Mouse (Mus musculus): ENCODE data around the gene E2f1.

The E2f1 gene

GRCm38 (mm10) chr2:154569836-154570286, at the start of gene E2f1:
E2f1 (minus strand) TSS chr2:154569892.
- DNase-seq (ENCODE audit: low spot score in 2 of 2) = peak; percentile 71 to 84

- DNase-seq (ENCODE audit: low spot score in 2 of 2) = no peak
Measured at GRCm38 (mm10) chr2:154617061-154617460, 47.4 kb upstream of the E2f1 start.

GRCm38 (mm10) chr2:154615674-154616073, 46.0 kb upstream of the E2f1 start:
- DNase-seq (ENCODE audit: low spot score in 2 of 2) = no peak

DNA sequence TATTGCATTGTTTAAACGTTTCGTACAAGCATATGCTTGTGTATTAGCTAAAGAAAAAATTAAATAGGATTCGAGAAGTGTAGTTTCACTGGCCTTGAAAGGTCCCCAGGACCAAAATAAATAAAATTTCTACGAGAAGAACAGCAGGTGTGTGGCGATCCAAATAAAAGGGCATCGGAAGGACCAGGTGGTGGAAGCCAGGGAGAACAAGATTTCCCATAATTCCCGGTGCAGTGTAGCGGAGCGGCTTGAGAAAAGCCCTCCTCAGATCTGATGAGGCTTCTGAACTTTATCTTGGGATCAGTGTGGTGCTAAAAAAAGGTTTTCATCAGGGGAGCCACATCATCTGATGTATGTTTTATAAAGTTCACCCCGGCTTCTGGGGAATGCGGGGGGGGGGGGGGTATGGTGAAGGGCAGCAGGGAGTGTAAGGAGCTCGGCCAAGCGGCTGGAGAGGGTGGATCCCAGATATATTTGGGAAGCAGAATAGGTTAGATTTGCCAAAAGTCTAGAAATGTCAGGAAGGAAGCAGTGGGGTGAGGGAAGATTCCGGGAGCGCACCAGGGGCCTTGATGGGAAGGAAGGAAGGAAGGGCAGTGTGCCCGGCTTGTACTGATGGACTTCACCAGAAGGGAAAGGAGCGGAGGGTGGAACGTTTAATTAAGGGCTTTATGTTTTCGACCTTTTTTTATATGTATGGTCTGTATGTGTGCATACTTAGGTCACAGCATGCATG, 45.3 kb upstream of the E2f1 start:
- DNase-seq (ENCODE audit: low spot score in 2 of 2) = no peak

- peak; percentile 82 for DNase-seq (ENCODE audit: low spot score in 2 of 2)
Measured at GRCm38 (mm10) chr2:154613118-154614115, 43.7 kb upstream of the E2f1 start, which contains the start of the genes Zfp341 and 4930519P11Rik. Zfp341 (plus strand) TSS chr2:154613297. 4930519P11Rik (minus strand) TSS chr2:154613437.

- DNase-seq (ENCODE audit: low spot score in 2 of 2) = no peak
Measured at GRCm38 (mm10) chr2:154609050-154609767, 39.5 kb upstream of the E2f1 start.

DNA sequence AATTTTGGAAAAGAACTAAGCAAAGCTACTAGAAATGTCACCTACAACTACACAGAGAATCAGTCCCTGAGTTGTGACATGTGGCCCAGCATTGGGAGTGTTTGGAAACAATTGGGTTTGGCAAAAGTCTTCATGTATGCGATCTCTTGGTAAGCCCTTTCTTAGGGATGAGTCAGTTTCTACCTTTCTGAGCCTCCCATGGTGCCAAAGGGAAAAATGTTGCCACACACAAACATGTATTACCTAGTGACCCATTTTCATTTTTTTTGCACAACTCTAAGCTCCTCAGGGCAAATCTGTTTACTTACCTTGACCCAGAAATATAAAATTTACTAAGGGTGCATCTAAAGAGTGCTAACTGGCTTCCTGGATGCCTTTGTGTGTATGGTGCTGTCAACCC, 37.3 kb upstream of the E2f1 start:
- DNase-seq (ENCODE audit: low spot score in 2 of 2) = no peak

GRCm38 (mm10) chr2:154604156-154604555, 34.5 kb upstream of the E2f1 start:
- DNase-seq (ENCODE audit: low spot score in 2 of 2) = no peak

- peak; percentile 100 for DNase-seq (ENCODE audit: low spot score in 2 of 2)
Measured at GRCm38 (mm10) chr2:154603638-154604153, 34.0 kb upstream of the E2f1 start, which contains the start of gene Pxmp4. Pxmp4 (minus strand) TSS chr2:154603708.

DNA sequence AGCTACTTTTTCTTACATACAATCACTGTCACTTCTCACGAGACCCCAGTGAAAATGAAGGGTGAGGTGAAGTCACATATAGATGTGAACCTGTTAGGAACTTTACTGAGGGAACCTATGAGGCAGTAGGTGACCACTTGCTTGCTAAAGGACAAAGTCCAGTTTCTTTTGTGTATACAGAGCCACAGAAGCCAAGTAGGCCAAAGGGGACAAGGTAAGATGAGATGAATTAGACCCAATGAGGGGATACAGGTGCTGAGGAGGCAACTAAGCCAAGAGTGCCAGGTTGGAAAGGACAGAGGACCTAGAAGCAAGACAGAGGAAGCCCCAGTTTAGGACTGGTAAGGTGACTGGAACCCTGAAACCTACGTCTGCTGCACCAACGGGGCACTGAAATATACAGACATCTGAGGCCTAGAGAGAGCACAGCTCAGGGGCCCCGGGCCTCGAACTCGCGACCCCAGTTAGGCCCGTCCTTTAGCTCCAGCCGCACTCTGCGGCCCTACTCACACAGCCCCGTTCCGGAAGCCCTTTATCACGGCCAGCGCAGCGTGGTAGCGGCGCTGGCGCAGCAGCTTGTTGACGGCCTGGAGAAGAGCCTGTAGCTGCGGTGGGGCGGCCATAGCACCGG, 33.4 kb upstream of the E2f1 start:
- DNase-seq (ENCODE audit: low spot score in 2 of 2) = no peak

DNA sequence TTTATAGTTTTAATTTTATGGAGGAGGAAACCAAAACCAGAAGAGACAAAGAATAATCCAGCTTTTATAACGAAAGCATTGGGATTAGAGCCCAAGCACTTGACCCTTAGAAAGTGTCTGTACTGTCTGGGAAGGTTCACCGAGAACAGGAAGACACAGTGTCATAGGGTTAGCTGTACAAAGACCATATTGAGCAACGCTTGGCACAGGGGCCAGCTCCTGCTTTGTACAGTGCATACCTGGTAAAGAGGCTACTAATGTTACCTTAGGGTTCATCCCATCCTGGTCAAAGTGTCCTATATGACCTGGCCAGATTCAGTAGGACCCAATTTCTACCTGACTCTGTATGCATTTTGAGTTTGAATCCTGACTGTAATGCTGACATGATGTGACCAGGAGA, 31.6 kb upstream of the E2f1 start:
- no peak for DNase-seq (ENCODE audit: low spot score in 2 of 2)

GRCm38 (mm10) chr2:154600586-154600985, 30.9 kb upstream of the E2f1 start:
- DNase-seq (ENCODE audit: low spot score in 2 of 2) = no peak

DNA sequence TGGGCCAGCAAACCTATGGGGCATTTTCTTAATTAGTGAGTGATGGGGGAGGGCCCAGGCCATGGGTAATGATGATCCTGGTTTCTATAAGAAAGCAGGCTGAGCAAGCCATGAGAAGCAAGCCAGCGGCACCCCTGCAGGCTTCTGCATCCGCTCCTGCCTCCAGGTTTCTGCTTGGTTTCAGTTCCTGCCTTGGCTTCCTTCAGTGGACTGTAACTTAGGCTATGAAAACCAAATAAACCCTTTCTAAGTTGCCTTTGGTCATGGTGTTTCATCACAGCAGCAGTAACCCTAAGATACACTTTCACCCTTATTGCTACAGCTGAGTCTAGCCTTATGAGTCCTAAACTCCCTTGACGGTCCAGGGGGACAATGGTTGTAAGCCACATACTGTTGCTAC, 27.7 kb upstream of the E2f1 start:
- no peak for DNase-seq (ENCODE audit: low spot score in 2 of 2)

DNA sequence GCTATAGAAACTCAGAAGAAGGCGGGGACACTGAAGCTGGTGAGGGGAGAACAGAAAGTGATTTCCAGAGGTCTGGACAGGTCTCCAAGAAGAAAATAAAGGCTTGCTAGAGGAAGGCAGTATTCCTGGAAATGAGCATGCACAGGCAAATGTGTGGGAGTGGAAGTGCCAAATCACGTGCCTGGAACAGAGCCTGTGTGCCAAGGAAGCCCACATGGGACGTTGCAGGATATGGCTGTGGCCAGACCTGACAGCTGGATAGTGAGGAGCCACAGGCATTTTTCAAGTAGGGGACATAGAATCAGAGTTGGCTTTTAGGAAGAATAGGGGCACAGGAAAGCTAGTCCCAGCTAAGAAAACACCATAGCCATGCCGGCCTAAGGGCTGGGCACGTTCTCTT, 26.1 kb upstream of the E2f1 start:
- DNase-seq (ENCODE audit: low spot score in 2 of 2) = no peak

DNA sequence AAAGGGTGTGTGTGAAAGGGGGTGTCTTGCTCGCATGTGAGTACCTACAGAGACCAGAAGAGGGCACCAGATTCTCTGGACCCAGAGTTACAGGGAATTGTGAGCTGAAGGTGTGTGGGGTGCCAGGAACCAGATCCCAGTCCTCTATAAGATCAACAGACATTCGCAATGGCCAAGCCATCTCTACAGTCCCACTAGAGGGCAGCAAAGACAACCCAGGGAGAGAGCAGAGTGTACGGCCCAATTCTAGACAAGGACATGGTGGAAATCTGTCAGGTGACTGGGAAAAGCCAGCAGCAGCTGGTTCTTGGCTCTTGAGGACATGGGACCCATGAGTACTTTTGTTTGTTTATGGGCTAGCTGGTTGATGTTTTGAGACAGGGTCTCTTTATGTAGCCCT, 23.3 kb upstream of the E2f1 start:
- DNase-seq (ENCODE audit: low spot score in 2 of 2) = no peak

DNA sequence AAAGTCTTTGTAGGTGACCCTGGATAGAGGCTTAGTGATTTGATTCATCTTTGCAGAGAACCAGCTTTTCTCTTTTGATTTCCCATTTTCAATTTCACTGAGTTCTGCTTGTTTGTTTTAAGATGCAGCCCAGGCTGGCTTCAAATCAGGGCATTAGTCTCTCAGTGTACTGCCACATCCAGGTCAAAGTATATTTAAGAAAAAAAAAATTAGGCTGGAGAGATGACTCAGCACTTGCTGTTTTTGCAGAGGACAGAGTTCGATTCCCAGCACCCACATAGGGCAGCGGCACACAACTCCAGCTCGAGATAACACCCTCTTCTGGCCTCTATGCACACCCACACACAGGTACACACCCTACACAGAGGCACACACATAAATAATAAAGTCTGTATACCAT, 21.5 kb upstream of the E2f1 start:
- no peak for DNase-seq (ENCODE audit: low spot score in 2 of 2)

GRCm38 (mm10) chr2:154589051-154589450, 19.4 kb upstream of the E2f1 start:
- DNase-seq (ENCODE audit: low spot score in 2 of 2) = no peak

DNA sequence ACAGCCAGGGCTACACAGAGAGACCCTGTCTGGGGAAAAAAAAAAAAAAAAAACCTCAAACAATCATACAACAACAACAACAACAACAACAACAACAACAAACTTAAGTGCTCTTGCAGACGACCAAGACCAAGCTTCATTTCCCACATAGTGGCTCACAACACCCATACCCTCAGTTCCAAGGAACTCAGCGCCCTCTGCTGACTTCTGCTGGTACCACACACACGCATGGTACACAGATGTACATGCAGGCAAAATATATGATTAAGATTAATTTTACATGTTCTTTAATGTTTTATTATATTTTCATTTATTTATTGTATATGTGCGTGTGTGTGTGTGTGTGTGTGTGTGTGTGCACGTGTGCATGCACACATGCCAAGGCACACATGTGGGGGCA, 16.7 kb upstream of the E2f1 start:
- DNase-seq (ENCODE audit: low spot score in 2 of 2) = no peak

DNA sequence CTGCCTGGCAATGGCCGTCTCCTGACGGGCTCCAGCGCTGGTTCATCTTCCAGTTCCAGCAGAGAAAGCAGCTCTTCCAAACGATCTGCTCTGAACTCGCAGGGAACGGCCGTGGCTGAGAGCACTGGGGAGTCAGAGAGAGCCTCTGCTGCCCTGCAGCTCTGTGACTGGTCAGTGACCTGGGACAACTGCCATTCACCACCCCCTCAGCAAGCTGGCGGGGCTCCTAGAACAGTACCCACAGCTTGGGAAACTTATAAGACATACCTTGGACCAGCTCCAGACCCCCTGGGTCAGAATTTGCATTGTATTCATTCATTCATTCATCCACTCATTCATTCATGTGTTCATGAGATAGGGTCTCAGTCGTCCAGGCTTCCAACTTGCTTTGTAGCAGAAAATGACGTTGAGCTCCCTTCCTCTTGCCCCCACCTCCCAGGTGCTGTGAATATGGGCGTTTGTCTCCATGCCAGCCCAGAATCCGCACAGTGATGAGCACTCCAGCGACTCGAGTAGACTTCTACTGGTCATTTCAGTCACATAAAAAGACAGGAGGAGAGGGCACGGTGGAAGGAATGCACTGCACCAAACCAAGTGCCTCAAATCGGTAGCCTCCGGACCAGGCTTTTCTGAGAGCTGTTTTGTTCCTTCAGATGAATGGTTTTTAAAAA, 15.4 kb upstream of the E2f1 start:
- no peak for DNase-seq (ENCODE audit: low spot score in 2 of 2)

Measured in frontal cortex, postnatal 25 days (tissue).